Mouse (Mus musculus) G1E (cell line): ENCODE data around the gene Allc.

Source experiments
- CTCF ChIP-seq: IDR thresholded peaks from 2 replicates; pipeline ENCODE4 v1.5.1; 2012; ENCODE audit warnings: low read depth, low read length, inconsistent platforms, mixed read lengths
- GATA2 ChIP-seq: IDR thresholded peaks from 2 replicates; pipeline ENCODE4 v1.6.1; 2012; ENCODE audit warnings: low read depth, low read length, inconsistent platforms, borderline replicate concordance
- POLR2AphosphoS5 ChIP-seq: IDR thresholded peaks from 2 replicates; pipeline ENCODE4 v1.6.1; 2012; ENCODE audit warnings: low read depth, low read length, inconsistent platforms; ENCODE audit not compliant: insufficient replicate concordance

GRCm38 (mm10) chr12:28602259-28602658, 19.9 kb upstream of the Allc start:
- TF ChIP-seq GATA2 (no peak), CTCF (no peak), POLR2AphosphoS5 (no peak)
